Mouse (Mus musculus) kidney, adult 2 months (tissue): ENCODE results near the gene Snx25. TPM values are rescaled to one million over a fixed set of nuclear protein-coding genes. Genes with fewer than 3 reads are reported as not detected.
A peak's percentile ranks its signal among the peaks of the same experiment; 100 is the strongest.
"Not testable (repeated sequence)": the region's sequence is repeated elsewhere in the genome, so short reads cannot be mapped to it uniquely, and the experiment has no call there.

Source experiments
- DNase-seq: peaks from one replicate; pipeline ENCODE4 v3.0.0; 2021
- H3K27ac ChIP-seq: fragments of 200-500 bp; 2 replicates; pipeline ENCODE4 v1.5.1; 2012; ENCODE audit warnings: low read depth, low read length, control low read depth, inconsistent platforms; ENCODE audit not compliant: insufficient read depth
- H3K27me3 ChIP-seq: fragments of 200-500 bp; replicated peaks from 2 replicates; pipeline ENCODE4 v1.6.1; 2012; ENCODE audit warnings: mild to moderate bottlenecking, moderate library complexity, low read length, inconsistent platforms; ENCODE audit not compliant: control insufficient read depth, insufficient read depth
- H3K36me3 ChIP-seq: fragments of 200-500 bp; 2 replicates; pipeline ENCODE4 v1.6.1; 2012; ENCODE audit warnings: mild to moderate bottlenecking, moderate library complexity, low read length, inconsistent platforms; ENCODE audit not compliant: control insufficient read depth, insufficient read depth
- H3K4me1 ChIP-seq: fragments of 200-500 bp; 2 replicates; pipeline ENCODE4 v1.6.1; 2011; ENCODE audit warnings: low read length; ENCODE audit not compliant: control insufficient read depth, insufficient read depth
- H3K4me3 ChIP-seq: fragments of 200-500 bp; 2 replicates; pipeline ENCODE4 v1.5.1; 2011; ENCODE audit warnings: mild to moderate bottlenecking, low read depth, low read length, control low read depth; ENCODE audit not compliant: insufficient read depth
- CTCF ChIP-seq: fragments of 200-500 bp; conservative IDR thresholded peaks from 2 replicates; pipeline ENCODE4 v1.5.1; 2011; ENCODE audit warnings: low read depth, mild to moderate bottlenecking, control low read depth, low read length, moderate library complexity, mixed read lengths; ENCODE audit not compliant: insufficient read depth, insufficient read length
- POLR2A ChIP-seq: fragments of 200-500 bp; IDR thresholded peaks from one replicate; pipeline ENCODE4 v1.6.1; 2011; ENCODE audit warnings: low read depth, low read length, control low read depth
- WGBS: fragments of 180-500 bp; shearing (Covaris S2); methylation state at CpG from one replicate; pipeline ENCODE4 v1.1.7; 2018; 5-methylcytosine and 5-hydroxymethylcytosine counted together
- polyA plus RNA-seq: library from polyadenylated mRNA; depleted of rRNA; stranded (reverse); fragments of >200 nt; gene quantifications from 2 replicates; pipeline ENCODE4 v1.2.3, GENCODE M21; 2012

Snx25 gene
- polyA plus RNA-seq, 1 experiment, result 9.8 TPM

DNA sequence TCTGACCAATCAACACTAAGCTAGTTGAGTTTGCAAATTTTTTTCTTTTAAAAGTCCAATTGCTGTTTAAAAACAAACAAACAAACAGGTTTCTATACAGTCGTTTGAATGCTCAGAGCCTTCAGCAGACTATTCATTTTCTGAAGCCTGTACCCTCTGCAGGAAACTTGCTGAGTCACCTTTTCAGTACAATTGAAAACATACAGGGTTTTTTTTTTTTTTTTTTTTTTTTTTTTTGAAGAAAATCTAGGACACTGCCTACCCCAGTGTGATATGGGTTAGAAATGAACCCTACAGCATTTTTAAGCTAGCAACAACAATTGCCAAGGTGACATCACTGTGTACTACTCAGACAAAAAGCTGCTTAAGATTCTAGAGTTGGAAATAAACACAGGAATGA is 8.0 kb downstream of the Snx25 start:
- TF ChIP-seq POLR2A (no peak), CTCF (no peak)

GRCm38 (mm10) chr8:46143470-46143869 is 8.5 kb downstream of the Snx25 start:
- Histone ChIP-seq H3K36me3 (no peaks in the 10 kb centered on the region), H3K27me3 (no peaks in the 10 kb centered on the region), H3K27ac (no peak overlapping the region), H3K4me1 (peaks cover 10% of the 10 kb centered on the region), H3K4me3 (no peak overlapping the region)
- DNase-seq, result no peak
- 75% methylated on average over 5 of the region's 5 CpGs for WGBS
- TF ChIP-seq CTCF, result no peak
- TF ChIP-seq POLR2A, result no peak

More for the DNA sequence above, 8.0 kb downstream of the Snx25 start:
- no peak overlapping the region for H3K4me3 ChIP-seq
- peaks cover 10% of the 10 kb centered on the region for H3K4me1 ChIP-seq
- no peaks in the 10 kb centered on the region for H3K36me3 ChIP-seq
- WGBS, result 13% methylated on average over 1 of the region's 1 CpGs
- no peak overlapping the region for H3K27ac ChIP-seq
- no peak for DNase-seq
- H3K27me3 ChIP-seq, result no peaks in the 10 kb centered on the region

GRCm38 (mm10) chr8:46142498-46143081 is 9.4 kb downstream of the Snx25 start:
- no peaks in the 10 kb centered on the region for H3K27me3 ChIP-seq
- no peak for DNase-seq
- H3K27ac ChIP-seq, result no peak overlapping the region
- H3K4me3 ChIP-seq, result no peak overlapping the region
- no peaks in the 10 kb centered on the region for H3K36me3 ChIP-seq
- peaks cover 13% of the 10 kb centered on the region for H3K4me1 ChIP-seq
- no peak for TF ChIP-seq CTCF
- no peak for TF ChIP-seq POLR2A
- 93% methylated on average over 4 of the region's 4 CpGs for WGBS

GRCm38 (mm10) chr8:46141688-46142087 is 10.3 kb downstream of the Snx25 start:
- H3K36me3 ChIP-seq, result no peaks in the 10 kb centered on the region
- no peak overlapping the region for H3K4me3 ChIP-seq
- TF ChIP-seq CTCF (no peak), POLR2A (no peak)
- DNase-seq, result no peak
- WGBS, result 86% methylated on average over 3 of the region's 3 CpGs
- H3K27ac ChIP-seq, result no peak overlapping the region
- H3K4me1 ChIP-seq, result peaks cover 15% of the 10 kb centered on the region
- no peaks in the 10 kb centered on the region for H3K27me3 ChIP-seq

DNA sequence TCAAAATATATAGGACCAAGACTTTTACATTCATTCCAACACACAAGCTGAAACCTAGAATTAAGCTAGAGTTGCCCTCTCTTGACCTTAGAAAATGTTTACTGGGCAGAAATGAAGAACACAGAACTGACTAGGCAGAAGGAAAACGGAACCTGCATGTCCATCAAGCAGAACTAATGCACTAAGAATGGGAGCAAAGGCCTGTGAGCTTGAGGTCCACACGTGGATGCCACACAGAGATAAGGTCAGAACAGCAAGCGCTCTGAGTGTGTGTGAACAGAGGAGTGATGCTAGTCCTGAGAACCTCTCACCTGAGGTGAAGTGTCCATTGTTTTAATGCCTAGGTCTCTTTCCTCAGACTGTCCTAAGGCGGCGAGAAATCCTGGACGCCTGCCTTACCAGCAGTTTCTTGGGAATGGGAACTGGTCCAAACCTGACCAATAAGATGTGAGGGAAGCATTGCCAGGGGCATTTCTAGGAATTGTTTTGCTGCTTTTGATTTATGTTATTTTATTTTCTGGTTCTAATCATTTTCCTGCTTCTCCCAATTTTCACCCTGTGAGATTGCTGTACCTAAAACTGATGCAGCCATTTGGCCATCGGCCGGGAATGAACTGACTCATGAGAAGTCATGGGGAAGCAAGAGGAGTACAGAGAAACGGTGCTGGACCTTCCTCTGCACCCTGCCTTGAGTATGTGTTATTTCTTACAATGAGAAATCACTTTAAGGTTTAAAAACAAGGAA is 11.4 kb downstream of the Snx25 start:
- DNase-seq, result peak; percentile 74
- Histone ChIP-seq H3K36me3 (no peaks in the 10 kb centered on the region), H3K27me3 (no peaks in the 10 kb centered on the region), H3K4me3 (no peak overlapping the region), H3K4me1 (peaks cover 15% of the 10 kb centered on the region), H3K27ac (no peak overlapping the region)
- WGBS, result 40% methylated on average over 9 of the region's 9 CpGs
- no peak for TF ChIP-seq CTCF
- no peak for TF ChIP-seq POLR2A

- Histone ChIP-seq H3K4me3 (no peak overlapping the region), H3K36me3 (no peaks in the 10 kb centered on the region), H3K27me3 (no peaks in the 10 kb centered on the region), H3K27ac (no peak overlapping the region), H3K4me1 (peaks cover 15% of the 10 kb centered on the region)
- TF ChIP-seq POLR2A, result no peak
- no peak for TF ChIP-seq CTCF
- DNase-seq, result no peak
- WGBS, result 55% methylated on average over 10 of the region's 10 CpGs
Observed at GRCm38 (mm10) chr8:46137843-46138596, 13.9 kb downstream of the Snx25 start.

DNA sequence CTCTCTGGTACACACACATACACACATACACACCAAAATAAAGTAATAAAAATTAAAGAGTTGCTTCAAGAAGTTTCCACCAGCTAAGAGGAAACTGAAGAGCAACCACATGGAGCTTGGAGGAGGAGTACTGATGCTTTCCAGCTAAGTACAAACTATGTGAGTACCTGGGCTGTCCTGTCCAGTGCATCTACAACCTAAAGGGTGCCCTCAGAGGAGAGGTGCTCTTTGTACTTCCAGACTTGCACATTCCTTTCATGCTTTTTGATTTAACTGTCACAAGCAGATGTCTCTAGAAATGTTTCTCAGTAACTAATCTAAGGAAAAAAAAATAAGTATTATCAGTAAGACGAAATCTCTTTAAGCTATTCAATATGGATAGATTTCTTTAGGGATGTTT is 14.6 kb downstream of the Snx25 start:
- H3K4me1 ChIP-seq, result peaks cover 15% of the 10 kb centered on the region
- no peaks in the 10 kb centered on the region for H3K36me3 ChIP-seq
- no peak overlapping the region for H3K27ac ChIP-seq
- no peak for TF ChIP-seq POLR2A
- DNase-seq, result peak; percentile 60
- no peaks in the 10 kb centered on the region for H3K27me3 ChIP-seq
- no peak overlapping the region for H3K4me3 ChIP-seq
- 64% methylated on average over 1 of the region's 1 CpGs for WGBS

DNA sequence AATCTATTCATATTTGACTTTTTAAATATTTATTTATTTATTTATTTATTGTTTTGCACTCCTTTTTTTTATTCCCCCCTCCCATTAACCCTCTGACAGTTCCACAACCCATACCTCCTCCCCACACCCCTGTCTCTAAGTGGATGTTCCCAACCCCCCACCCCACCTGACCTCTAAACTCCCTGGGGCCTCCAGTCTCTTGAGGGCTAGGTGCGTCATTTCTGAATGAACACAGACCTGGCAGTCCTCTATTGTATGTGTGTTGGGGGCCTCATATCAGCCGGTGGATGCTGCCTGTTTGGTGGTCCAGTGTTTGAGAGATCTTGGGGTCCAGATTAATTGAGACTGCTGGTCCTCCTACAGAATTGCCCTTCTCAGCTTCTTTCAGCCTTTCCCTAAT is 16.4 kb downstream of the Snx25 start:
- not testable (repeated sequence) for H3K27me3 ChIP-seq, DNase-seq, H3K36me3 ChIP-seq, H3K27ac ChIP-seq, H3K4me3 ChIP-seq
- peaks cover 15% of the 10 kb centered on the region for H3K4me1 ChIP-seq
- WGBS, result 93% methylated on average over 2 of the region's 2 CpGs
